Mouse (Mus musculus) naive thymus-derived CD4-positive, alpha-beta T cell, adult 2 months (primary cell): ENCODE measurements around the gene Slmap.

Source experiments
- DNase-seq: peaks from one replicate; pipeline ENCODE4 v3.0.0-alpha.2; 2011; ENCODE audit warnings: low read depth

Gene Slmap

GRCm38 (mm10) chr14:26476391-26476790, 58.3 kb downstream of the Slmap start:
- no peak for DNase-seq

- DNase-seq, result no peak
Observed at GRCm38 (mm10) chr14:26467974-26468373, 66.8 kb downstream of the Slmap start.

DNA sequence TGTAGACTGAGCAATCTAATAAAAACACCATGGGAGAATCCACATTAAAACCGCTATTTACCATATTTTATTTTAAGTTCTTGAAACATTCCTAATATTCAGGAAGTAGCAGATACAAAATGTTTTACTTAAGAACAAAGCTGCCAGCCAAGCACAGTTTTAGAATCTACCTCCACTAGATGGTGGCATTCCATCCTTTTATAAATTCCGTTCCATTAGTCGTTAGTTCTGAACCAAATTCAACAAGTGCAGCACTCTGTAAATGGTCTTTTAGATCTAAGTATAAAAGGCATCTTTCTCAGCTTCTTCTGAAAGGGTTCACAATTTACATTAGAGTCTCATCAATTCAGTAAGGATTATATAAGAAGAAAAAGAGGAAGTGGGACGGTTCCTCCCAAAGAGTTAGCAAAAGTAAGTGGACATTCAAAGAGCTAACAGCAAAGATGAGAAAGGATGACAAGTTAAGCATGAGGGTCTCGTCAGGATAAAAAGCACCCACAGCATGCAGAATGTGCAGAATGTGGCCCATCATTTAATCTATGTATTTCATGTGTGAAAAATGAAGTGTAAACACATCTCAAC, 68.1 kb downstream of the Slmap start:
- DNase-seq, result no peak

DNA sequence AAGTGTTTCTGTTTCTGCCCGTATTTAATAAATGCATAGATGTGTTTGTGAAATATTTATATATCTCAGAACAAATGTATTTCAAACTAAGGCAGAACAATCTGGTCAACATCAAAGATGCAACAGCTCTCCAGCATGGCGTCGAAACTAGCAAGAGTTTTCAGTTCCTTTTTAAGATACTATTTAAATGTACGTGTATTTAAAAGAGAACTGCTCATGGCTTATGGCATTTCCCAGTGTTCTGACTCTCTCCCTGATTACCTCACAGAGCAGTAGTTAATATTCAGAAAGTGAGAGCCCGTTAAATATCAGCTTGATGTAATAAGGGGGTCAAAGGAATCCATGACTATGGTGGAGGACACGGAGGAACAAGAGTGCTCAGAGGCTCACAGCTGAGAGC, 68.8 kb downstream of the Slmap start:
- DNase-seq, result no peak

DNA sequence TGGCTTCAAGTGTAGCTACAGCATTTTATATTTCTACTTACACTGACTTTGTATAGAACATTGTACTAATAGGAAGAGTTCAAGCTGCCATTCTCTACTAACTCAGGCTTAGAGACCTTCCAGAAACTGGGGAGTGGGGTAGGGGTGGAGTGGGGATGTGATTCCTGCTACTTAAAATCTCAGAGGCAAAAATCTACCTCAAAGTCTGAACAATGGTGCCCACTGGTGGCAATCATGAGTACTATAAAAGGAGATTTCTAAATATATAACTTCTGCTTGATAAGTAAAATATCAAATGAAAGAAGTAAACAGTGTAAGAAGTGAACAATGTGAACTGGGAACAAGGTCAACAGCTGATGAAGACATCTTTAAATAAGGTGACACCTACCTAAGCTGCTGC, 75.2 kb downstream of the Slmap start:
- no peak for DNase-seq

- DNase-seq, result no peak
Observed at GRCm38 (mm10) chr14:26454851-26455250, 79.9 kb downstream of the Slmap start.

- no peak for DNase-seq
Observed at GRCm38 (mm10) chr14:26450036-26450800, 84.5 kb downstream of the Slmap start.

DNA sequence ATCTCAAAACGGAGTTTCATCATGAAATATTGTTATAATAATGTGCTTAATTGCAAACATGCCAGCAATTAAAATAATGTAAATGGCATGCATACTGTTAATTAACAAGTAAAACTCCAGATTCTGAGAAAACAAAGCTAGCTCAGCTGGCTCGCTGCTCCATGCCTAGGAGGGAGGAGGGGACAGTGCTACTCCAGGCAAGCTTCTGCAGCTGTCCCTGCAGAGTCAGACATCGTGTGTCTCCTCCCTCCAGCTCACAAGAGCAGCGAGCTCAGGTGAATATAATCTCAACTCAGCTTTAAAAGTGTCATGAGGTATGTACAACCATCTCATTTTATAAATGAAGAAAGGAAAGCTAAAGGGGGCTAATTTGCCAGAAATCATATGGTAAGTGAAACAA, 86.2 kb downstream of the Slmap start:
- DNase-seq, result no peak

- DNase-seq, result no peak
Observed at GRCm38 (mm10) chr14:26447223-26447622, 87.5 kb downstream of the Slmap start.

DNA sequence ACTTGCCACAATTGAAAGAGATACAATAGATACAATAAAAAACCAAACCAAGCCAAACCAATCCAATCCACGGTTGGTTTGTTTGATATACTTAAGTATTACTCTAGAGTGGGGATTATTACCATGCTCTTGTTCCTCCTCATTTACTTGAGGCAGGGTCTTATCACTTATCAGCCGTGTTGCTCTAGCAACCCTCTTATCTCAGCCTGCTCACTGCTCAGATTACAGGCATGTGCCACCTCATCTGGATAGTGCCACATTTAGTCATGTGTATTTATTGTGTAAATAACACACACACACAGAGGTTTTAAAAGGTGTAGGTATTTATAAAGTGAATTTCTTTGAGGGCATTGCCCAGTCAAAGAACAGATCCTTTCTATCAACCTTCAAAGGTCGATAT, 88.2 kb downstream of the Slmap start:
- no peak for DNase-seq

DNA sequence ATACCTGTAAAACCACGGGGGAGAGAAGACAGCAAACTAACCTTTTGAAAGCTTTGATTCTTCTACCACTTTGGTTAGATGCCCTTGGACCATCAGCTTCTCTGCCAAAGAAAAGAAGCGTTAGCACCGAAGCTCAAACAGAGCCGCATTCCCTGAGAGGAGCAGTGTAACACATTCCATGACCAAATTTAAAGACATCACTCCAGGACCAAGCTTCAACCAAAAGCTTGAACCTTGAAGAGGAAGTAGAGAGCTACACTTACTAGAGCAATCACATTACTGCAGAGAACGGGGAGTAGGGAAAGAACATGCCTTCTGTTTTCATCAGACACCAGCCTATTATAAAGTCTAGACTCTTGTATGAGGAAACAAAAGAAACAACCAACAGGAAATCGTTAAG, 92.2 kb downstream of the Slmap start:
- DNase-seq, result no peak

DNA sequence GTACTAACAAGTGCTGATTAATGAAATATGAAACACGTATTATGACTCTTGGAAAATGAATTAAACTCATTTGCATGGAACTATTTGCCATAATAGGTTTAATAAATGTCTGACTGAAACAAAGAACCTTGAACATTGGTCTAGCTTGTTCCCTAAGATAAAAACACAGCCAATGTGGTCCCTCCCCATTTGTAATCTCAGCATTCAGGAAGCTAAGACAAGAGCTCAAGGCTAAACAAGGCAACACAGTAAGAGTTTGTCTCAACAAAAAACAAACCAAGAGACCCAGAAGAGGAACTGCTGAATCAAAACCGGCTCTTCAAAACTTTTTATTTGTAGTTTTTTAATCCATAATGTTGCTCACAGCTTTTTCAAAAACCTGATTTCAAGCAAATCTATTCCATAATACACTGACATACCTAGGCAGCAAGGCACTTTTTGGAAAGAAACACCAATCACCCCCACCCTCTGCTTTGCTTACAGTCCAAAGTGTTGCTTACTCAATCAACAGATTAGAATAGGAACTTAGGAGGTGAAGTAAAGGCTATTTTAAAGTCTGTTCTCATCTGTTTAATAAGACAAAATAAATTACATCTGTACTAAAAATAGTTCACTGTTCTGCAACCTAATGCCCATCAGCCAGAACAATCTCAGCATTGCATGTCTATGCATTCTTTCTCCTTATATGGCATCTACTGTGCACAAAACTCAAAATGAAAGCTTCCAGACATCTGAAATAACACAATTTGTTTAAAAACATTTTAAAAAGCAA, 93.5 kb downstream of the Slmap start:
- DNase-seq, result no peak

DNA sequence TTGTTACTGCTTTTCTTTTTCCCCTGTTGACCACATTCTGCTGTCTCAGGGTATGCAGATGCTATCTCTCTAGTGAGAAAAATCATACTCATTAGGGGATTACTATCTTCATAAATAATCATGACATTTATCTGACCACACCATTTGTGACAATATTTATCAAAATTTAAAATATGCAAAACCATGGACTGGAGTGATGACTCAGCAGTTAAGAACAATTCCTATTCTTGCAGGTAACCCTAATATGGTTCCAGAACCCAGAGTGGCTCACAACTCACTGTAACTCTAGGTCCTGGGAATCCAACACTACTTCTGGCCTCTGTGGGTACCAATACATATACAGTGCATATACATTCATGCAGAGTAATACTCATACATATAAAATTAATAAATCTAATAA, 94.7 kb downstream of the Slmap start:
- DNase-seq, result no peak

DNA sequence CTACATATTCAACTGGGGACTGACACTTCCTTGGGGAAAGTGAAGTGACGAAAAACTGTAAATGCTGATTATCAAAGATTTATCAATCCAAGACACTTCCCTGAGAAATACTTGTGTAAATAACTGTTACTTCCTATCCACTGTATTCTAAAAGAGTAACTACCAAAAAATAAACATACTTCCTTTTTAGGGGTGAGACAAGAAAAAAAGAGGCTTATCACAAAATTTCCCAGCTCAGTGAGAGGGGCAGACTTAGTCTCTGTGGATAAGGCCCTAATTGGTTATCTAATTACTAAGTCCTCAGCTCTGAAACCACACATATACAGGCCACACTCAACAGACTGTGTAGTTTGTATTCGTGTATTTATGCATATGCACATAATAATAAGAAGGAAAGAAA, 97.0 kb downstream of the Slmap start:
- DNase-seq, result no peak

- DNase-seq, result no peak
Observed at GRCm38 (mm10) chr14:26436304-26436703, 98.4 kb downstream of the Slmap start.

DNA sequence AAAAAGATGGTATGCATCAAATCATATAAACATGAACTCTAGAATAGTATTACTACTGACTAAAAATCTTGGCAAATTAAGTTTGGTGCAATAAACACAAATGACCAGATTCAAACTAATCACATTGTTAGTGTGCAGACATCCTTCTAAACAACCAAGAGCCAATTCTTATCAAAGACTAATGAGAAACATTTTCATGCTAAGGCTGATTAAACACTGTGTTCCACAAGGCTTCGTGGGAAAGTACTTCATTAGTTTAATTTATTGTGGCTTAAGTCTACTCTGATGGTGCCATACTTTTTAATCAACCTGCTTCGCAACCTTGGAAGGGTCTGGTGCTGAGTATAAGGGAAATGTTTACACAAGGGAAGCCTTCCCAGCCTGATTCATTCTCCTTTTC, 102.4 kb downstream of the Slmap start:
- no peak for DNase-seq

GRCm38 (mm10) chr14:26431919-26432318, 102.8 kb downstream of the Slmap start:
- DNase-seq, result no peak

- DNase-seq, result no peak
Observed at GRCm38 (mm10) chr14:26420231-26420630, 114.5 kb downstream of the Slmap start.

DNA sequence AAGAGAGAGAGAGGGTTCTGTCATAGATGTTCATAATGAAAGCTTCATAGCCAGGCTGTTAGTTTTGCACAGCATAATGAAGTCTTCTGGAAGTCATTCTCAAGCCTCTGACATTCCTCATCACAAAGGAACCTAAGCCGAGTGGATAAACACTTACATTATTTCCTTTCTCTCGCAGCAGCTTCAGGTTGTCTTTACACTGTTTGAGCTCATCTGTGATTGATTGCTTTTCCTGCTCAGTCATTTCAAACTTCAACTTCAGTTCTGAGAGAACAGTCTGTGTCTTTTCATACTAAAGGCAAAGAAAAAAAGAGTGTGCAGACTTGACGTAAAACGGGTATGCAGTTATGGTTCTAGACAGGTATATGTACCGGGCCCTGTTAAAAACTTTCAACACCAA, 116.8 kb downstream of the Slmap start:
- DNase-seq, result no peak

DNA sequence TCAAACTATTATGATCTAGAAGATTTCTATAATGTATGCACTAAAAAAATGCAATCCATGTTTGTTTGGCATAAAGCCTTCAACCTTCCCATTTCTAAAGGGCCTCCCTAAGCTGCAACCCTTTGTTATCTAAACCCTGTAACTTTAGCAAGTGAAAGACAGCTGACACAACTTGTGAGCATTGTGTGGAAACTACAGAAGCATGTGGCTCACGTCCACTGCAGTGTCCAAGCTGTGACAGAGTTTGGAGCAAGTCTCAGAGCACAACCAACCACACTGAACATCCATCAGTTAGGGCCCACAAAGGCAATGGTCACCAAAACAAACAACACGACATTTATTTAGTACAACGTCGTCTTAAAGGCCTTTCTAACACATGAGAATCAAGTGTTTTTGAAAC, 117.6 kb downstream of the Slmap start:
- DNase-seq, result no peak

DNA sequence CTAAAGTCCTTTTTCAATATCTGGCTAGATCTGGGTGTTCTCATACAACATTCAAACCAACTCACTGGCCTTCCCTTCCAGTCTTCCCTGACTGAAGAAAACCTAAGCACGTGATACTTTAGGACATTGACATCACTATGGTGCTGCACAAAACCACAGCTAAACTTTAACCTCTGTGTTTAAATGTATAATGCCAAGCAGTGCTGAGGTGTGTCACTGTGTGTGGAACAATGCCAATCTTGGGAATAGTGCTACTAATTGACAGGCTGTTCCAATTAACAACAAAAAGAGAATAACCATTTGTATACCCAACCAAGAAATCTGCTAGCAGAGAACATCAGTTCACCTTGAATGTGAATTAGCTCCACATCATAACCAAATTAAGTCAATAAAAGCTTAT, 121.2 kb downstream of the Slmap start:
- DNase-seq, result no peak

DNA sequence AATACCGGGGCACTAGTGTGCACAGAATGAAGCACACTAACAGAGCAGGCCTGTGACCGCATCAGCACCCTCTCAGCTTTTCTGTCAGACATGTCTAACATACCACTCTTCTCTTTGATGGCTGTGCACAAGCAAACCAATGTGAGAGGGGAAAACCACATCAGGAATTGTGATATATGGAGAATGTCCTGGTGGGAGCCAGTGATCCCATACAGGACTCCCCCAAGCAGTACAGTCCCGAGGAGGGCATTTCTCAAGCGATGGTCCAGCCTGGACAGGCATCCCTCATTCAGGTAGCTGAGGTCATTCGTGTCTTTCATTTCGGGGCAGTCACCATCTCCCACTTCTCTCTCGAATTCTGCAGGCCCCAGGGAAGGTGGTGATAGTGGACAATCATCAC, 128.0 kb downstream of the Slmap start:
- DNase-seq, result no peak

- no peak for DNase-seq
Observed at GRCm38 (mm10) chr14:26398508-26399160, 136.1 kb downstream of the Slmap start.
